Mouse (Mus musculus) thymus, adult 2 months (tissue): ENCODE results near the gene Uncx. TPM values are rescaled to one million over a fixed set of nuclear protein-coding genes. Genes with fewer than 3 reads are reported as not detected.
"Not testable (repeated sequence)": the region's sequence is repeated elsewhere in the genome, so short reads cannot be mapped to it uniquely, and the experiment has no call there.

Source experiments
- DNase-seq: peaks from one replicate; pipeline ENCODE4 v3.0.0; 2021
- H3K27ac ChIP-seq: fragments of 200-500 bp; 2 replicates; pipeline ENCODE4 v1.5.1; 2012; ENCODE audit warnings: low read length, control low read depth; ENCODE audit not compliant: control insufficient read depth, insufficient read depth
- H3K27me3 ChIP-seq: fragments of 200-500 bp; 2 replicates; pipeline ENCODE4 v1.6.1; 2012; ENCODE audit warnings: mild to moderate bottlenecking, low read length, moderate library complexity, mixed read lengths; ENCODE audit not compliant: control insufficient read depth, insufficient read depth
- H3K36me3 ChIP-seq: fragments of 200-500 bp; 2 replicates; pipeline ENCODE4 v1.6.1; 2012; ENCODE audit warnings: mild to moderate bottlenecking, low read length, moderate library complexity; ENCODE audit not compliant: control insufficient read depth, insufficient read depth
- H3K4me1 ChIP-seq: fragments of 200-500 bp; replicated peaks from 2 replicates; pipeline ENCODE4 v1.6.1; 2012; ENCODE audit warnings: low read length; ENCODE audit not compliant: control insufficient read depth, insufficient read depth
- H3K4me3 ChIP-seq: fragments of 200-500 bp; 2 replicates; pipeline ENCODE4 v1.5.1; 2012; ENCODE audit warnings: mild to moderate bottlenecking, low read length, control low read depth, moderate library complexity; ENCODE audit not compliant: control insufficient read depth, insufficient read depth
- CTCF ChIP-seq: fragments of 200-500 bp; IDR thresholded peaks from 2 replicates; pipeline ENCODE4 v1.5.1; 2012; ENCODE audit warnings: mild to moderate bottlenecking, control low read depth, low read length, moderate library complexity, borderline replicate concordance; ENCODE audit not compliant: control insufficient read depth, poor library complexity, insufficient read depth; ENCODE audit errors: extremely low read depth
- POLR2A ChIP-seq: fragments of 200-500 bp; IDR thresholded peaks from 2 replicates; pipeline ENCODE4 v1.6.1; 2012; ENCODE audit warnings: mild to moderate bottlenecking, low read length, control low read depth, moderate library complexity; ENCODE audit not compliant: control insufficient read depth, poor library complexity, insufficient read depth; ENCODE audit errors: extremely low read depth
- WGBS: fragments of 180-500 bp; shearing (Covaris S2); methylation state at CpG from one replicate; pipeline ENCODE4 v1.1.7; 2018; 5-methylcytosine and 5-hydroxymethylcytosine counted together
- polyA plus RNA-seq: library from polyadenylated mRNA; depleted of rRNA; stranded (reverse); fragments of >200 nt; gene quantifications from 2 replicates; pipeline ENCODE4 v1.2.3, GENCODE M21; 2012

Gene Uncx
- polyA plus RNA-seq, 1 experiment = 0.24 TPM

- no peaks in the 10 kb centered on the region for H3K36me3 ChIP-seq
- no peak for DNase-seq
- no peak for TF ChIP-seq POLR2A
- no peak for TF ChIP-seq CTCF
- no peaks in the 10 kb centered on the region; the same call in 1 of the 2 replicates for H3K27me3 ChIP-seq
- no peak overlapping the region for H3K27ac ChIP-seq
- no peaks in the 10 kb centered on the region for H3K4me1 ChIP-seq
- no peak overlapping the region for H3K4me3 ChIP-seq
- WGBS = 81% methylated on average over 7 of the region's 7 CpGs
These were observed 30.5 kb downstream of the Uncx start for GRCm38 (mm10) chr5:139573606-139574311.

DNA sequence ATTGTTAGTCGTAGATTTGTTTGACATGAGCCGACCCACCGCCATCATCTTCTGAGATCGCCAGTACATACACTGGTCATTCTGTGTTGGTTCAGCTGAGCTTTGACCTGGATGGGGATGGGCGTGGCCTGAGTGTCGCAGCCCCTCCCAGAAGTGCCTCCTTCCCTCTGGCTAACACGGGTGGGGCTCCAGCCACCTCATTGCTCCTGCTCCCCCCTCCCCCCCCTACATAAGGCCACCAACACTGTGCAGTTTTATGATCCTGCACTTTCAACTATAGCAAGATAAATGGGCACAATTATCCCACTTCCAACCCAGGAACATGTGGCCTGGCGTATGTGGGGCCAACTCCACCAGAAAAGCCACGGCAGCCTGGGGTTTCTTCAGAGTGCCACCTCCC lies 31.8 kb downstream of the Uncx start:
- no peak for DNase-seq
- no peaks in the 10 kb centered on the region for H3K36me3 ChIP-seq
- 85% methylated on average over 9 of the region's 9 CpGs for WGBS
- TF ChIP-seq POLR2A (no peak), CTCF (no peak)
- H3K27ac ChIP-seq = no peak overlapping the region
- no peaks in the 10 kb centered on the region for H3K4me1 ChIP-seq
- no peak overlapping the region for H3K4me3 ChIP-seq
- H3K27me3 ChIP-seq = peaks cover under 1% of the 10 kb centered on the region; the same call in 1 of the 2 replicates

DNA sequence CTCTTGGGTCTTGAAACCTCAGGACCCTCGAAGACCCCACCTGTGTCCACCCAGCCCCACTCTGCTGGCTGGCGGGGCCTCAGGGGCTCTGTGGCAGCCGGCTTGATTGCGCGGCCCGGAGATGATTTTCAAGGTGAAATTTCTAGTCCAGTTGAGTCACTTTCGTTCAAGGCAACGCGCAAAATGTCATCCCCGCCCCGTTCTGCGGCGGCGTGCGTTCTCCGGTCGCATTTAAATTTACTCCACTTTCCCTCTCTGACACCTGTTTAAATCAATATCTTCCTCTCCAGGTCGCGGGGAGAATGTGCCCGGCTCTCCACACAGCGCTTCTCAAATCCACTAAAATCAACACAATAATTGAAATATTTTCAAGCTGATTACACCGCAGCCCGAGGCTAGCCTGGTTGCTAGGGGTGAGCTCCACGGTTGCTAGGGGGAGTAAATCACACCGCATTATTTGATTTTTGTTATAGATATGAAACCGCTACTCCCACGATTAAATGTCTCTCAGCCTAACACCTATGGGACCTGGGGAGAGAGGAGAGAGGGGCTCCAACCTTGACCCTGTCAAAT lies 37.0 kb downstream of the Uncx start:
- no peaks in the 10 kb centered on the region for H3K36me3 ChIP-seq
- no peak overlapping the region for H3K4me3 ChIP-seq
- DNase-seq = no peak
- H3K27me3 ChIP-seq = peaks cover 11% of the 10 kb centered on the region
- H3K4me1 ChIP-seq = no peaks in the 10 kb centered on the region
- TF ChIP-seq POLR2A (no peak), CTCF (no peak)
- WGBS = 45% methylated on average over 27 of the region's 27 CpGs
- no peak overlapping the region for H3K27ac ChIP-seq

GRCm38 (mm10) chr5:139581308-139581868 lies 38.1 kb downstream of the Uncx start:
- Histone ChIP-seq H3K4me1 (no peaks in the 10 kb centered on the region), H3K36me3 (no peaks in the 10 kb centered on the region), H3K27ac (no peak overlapping the region), H3K27me3 (peaks cover 14% of the 10 kb centered on the region), H3K4me3 (no peak overlapping the region)
- WGBS = 9% methylated on average over 10 of the region's 10 CpGs
- TF ChIP-seq POLR2A (no peak), CTCF (no peak)
- no peak for DNase-seq

DNA sequence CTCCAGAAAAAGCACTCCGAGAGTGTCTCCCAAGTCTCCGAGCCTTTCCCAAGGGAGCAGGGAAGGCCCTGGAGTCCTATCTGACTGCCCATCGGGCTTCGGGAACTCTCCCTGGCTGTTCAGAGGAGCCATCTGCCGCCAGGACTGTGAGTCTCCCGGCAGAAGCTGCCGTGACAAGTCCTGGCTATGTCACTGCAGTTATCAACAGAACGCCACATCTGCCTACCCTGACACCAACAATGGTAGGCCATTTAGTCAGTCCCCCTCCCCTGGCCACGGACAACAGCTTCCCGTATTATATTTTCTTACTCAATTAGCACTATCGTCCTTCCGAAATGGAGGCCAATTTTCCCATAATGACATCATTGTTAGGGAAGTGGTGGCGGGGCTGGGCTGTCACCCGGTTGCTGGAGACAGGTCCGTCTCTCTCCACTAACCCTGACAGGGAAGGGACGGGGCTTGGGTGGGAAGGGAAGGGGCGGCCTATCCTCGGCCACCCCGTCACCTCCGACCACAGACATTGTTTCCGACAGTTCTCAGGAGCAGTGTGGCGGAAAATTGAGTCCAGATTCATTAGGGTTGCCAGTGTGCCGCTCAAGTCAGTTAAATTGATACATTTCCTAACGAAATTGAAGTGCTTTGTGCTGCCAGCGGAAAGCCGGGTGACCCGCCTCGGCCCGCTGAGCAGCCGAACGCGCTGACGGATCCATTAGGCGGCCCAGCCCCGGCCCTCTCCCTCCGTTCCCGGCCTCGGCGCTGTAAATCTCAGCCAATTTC lies 41.9 kb downstream of the Uncx start:
- H3K27me3 ChIP-seq = peaks cover 12% of the 10 kb centered on the region
- no peak for DNase-seq
- WGBS = 11% methylated on average over 39 of the region's 39 CpGs

GRCm38 (mm10) chr5:139585748-139586060 lies 42.4 kb downstream of the Uncx start:
- Histone ChIP-seq H3K27ac (no peak overlapping the region), H3K36me3 (no peaks in the 10 kb centered on the region), H3K27me3 (peaks cover 11% of the 10 kb centered on the region), H3K4me3 (no peak overlapping the region), H3K4me1 (no peaks in the 10 kb centered on the region)
- no peak for DNase-seq
- WGBS = 19% methylated on average over 8 of the region's 8 CpGs
- no peak for TF ChIP-seq CTCF
- TF ChIP-seq POLR2A = no peak

More for the DNA sequence above, 41.9 kb downstream of the Uncx start:
- TF ChIP-seq CTCF (no peak), POLR2A (no peak)
- Histone ChIP-seq H3K4me3 (no peak overlapping the region), H3K4me1 (no peaks in the 10 kb centered on the region), H3K27ac (no peak overlapping the region), H3K36me3 (no peaks in the 10 kb centered on the region)

DNA sequence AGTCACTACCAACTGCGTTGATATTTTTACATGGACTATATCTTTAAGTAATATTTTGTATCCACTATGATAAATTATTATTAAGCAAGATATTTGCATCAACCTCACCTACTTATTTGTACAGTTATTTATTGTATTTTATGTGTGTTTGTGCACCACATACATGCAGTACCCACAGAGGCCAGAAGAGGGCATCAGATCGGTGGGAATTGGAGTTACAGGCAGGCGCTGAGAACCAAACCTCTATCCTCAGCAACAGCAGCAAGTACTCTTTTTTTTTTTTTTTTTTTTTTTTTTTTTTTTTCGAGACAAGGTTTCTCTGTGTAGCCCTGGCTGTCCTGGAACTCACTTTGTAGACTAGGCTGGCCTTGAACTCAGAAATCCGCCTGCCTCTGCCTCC lies 44.2 kb downstream of the Uncx start:
- not testable (repeated sequence) for H3K4me1 ChIP-seq, H3K4me3 ChIP-seq, H3K27ac ChIP-seq, H3K36me3 ChIP-seq, DNase-seq, H3K27me3 ChIP-seq
- 71% methylated on average over 5 of the region's 5 CpGs for WGBS

- not testable (repeated sequence) for H3K36me3 ChIP-seq, H3K4me1 ChIP-seq, H3K27ac ChIP-seq, H3K27me3 ChIP-seq, H3K4me3 ChIP-seq, DNase-seq
- WGBS = 50% methylated on average over 6 of the region's 6 CpGs
These were observed 47.5 kb downstream of the Uncx start for GRCm38 (mm10) chr5:139590682-139591360.
